Mouse (Mus musculus) hindbrain, postnatal 0 days (tissue): Measurements from ENCODE around the gene Myo18b. TPM values are rescaled to one million over a fixed set of nuclear protein-coding genes. Genes with fewer than 3 reads are reported as not detected.

Experiments used
- ATAC-seq: fragments of 200-750 bp; cut with Nextera tagmentation; 2 replicates; pipeline ENCODE4 v1.8.0; 2017; ENCODE audit warnings: mild to moderate bottlenecking, moderate TSS enrichment, moderate library complexity
- DNase-seq: peaks from one replicate; pipeline ENCODE4 v3.0.0-alpha.2; 2015; ENCODE audit warnings: low spot score
- H3K27ac ChIP-seq: fragments of 300-500 bp; sonication (generic); 2 replicates; pipeline ENCODE4 v1.5.1; 2014; ENCODE audit warnings: mild to moderate bottlenecking
- H3K27me3 ChIP-seq: fragments of 300-500 bp; sonication (generic); 2 replicates; pipeline ENCODE4 v1.6.1; 2014; ENCODE audit warnings: low read length, mixed read lengths; ENCODE audit not compliant: insufficient read depth
- H3K36me3 ChIP-seq: fragments of 300-500 bp; sonication (generic); 2 replicates; pipeline ENCODE4 v1.6.1; 2014; ENCODE audit warnings: low read length, mixed read lengths; ENCODE audit not compliant: insufficient read depth
- H3K4me1 ChIP-seq: fragments of 300-500 bp; sonication (generic); 2 replicates; pipeline ENCODE4 v1.6.1; 2014; ENCODE audit warnings: antibody characterized with exemption, low read length, mixed read lengths; ENCODE audit not compliant: insufficient read depth
- H3K4me2 ChIP-seq: fragments of 300-500 bp; sonication (generic); 2 replicates; pipeline ENCODE4 v1.6.1; 2014; ENCODE audit warnings: low read depth, mild to moderate bottlenecking, low read length, moderate library complexity, mixed read lengths
- H3K4me3 ChIP-seq: fragments of 300-500 bp; sonication (generic); 2 replicates; pipeline ENCODE4 v1.5.1; 2014; ENCODE audit warnings: low read length
- H3K9ac ChIP-seq: fragments of 300-500 bp; sonication (generic); replicated peaks from 2 replicates; pipeline ENCODE4 v1.6.1; 2014; ENCODE audit warnings: mild to moderate bottlenecking, low read length, moderate library complexity, mixed read lengths
- H3K9me3 ChIP-seq: fragments of 300-500 bp; sonication (generic); 2 replicates; pipeline ENCODE4 v1.6.1; 2016; ENCODE audit warnings: low read length, mixed read lengths
- CTCF ChIP-seq: IDR thresholded peaks from 2 replicates; pipeline ENCODE4 v1.5.1; 2016; ENCODE audit warnings: antibody characterized with exemption, control low read depth, low read depth
- whole genome bisulfite sequencing: fragments of 180-500 bp; shearing (Covaris S2); extraction: QIAGEN DNeasy Blood & Tissue Kit; methylation state at CpG from one replicate; pipeline ENCODE4 v1.1.7; 2014; 5-methylcytosine and 5-hydroxymethylcytosine counted together
- polyA plus RNA-seq: library from polyadenylated mRNA; unstranded; fragments of >200 nt; fragmentation: Nextera tagmentation; extraction: Ambion mirVana; gene quantifications from 2 replicates; pipeline ENCODE4 v1.2.1, GENCODE M21; 2015
- total RNA-seq: library from RNA; depleted of rRNA; stranded (reverse); fragments of >200 nt; gene quantifications from 2 replicates; pipeline ENCODE4 v1.2.3, GENCODE M21; 2014

The Myo18b gene
- total and polyA plus RNA-seq, 2 experiments from 2014 or later, result 0.75 to 1.9 TPM

DNA sequence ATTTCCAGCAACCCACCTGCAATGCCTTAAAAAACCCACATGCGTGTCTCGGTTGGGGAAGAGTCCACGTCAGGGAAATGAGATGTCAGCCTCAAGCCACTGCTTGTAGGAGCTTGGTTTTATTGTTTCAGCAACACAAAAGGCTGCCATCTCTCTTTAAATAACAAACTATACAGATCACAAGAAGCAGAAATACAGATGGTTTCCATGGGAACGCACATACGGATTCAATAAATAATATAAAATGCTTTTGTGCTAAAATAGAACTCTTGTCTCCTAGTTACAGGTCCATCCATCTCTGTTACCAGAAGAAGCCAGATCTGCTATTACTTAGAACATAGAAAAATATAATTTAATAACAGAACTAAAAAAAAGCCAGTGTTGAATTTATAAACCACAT lies 14.2 kb upstream of the Myo18b start:
- Histone ChIP-seq H3K27me3 (no peaks in the 10 kb centered on the region), H3K9ac (no peak overlapping the region), H3K4me3 (no peak overlapping the region), H3K4me1 (no peaks in the 10 kb centered on the region), H3K36me3 (peaks cover 6% of the 10 kb centered on the region; the same call in 1 of the 2 replicates), H3K4me2 (no peak overlapping the region), H3K27ac (peak overlapping the region; percentile 58; the same call in 1 of the 2 replicates), H3K9me3 (no peaks in the 10 kb centered on the region)
- no peak for TF ChIP-seq CTCF
- 43% methylated on average over 5 of the region's 5 CpGs for WGBS
- ATAC-seq (no peak), DNase-seq (peak; percentile 15)

DNA sequence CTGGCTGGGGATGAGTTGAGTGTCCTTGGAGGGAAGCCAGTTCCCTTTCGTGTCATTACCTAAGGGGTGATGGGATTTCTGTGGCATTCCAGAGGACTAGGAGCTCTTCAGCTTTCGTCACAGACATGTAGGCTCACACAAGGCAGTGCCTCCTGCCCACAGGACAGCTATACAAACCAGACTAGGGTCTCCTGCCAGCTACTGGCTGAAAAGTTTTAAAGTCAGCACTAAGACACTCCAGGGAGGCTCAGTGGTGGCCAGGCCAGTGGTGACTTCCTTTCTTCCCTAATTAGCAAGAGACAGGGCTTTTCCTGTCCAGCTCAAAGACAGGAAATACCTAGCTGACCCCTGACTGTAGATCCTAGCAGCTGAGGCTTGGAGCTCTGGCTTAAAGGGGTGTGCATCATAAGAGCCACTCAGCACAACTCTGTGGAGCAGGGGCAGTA lies 12.0 kb upstream of the Myo18b start:
- Histone ChIP-seq H3K4me2 (no peak overlapping the region), H3K27me3 (no peaks in the 10 kb centered on the region), H3K9me3 (no peaks in the 10 kb centered on the region), H3K27ac (no peak overlapping the region), H3K4me3 (no peak overlapping the region), H3K9ac (no peak overlapping the region), H3K36me3 (no peaks in the 10 kb centered on the region), H3K4me1 (no peaks in the 10 kb centered on the region)
- WGBS, result 27% methylated on average over 2 of the region's 2 CpGs
- DNase-seq (no peak), ATAC-seq (peak; percentile 35; the same call in 1 of the 2 replicates)
- TF ChIP-seq CTCF, result no peak

- no peaks in the 10 kb centered on the region for H3K27me3 ChIP-seq
- no peaks in the 10 kb centered on the region for H3K36me3 ChIP-seq
- H3K4me1 ChIP-seq, result no peaks in the 10 kb centered on the region
- no peak overlapping the region for H3K27ac ChIP-seq
- ATAC-seq, result no peak
- TF ChIP-seq CTCF, result no peak
- no peak for DNase-seq
- H3K4me3 ChIP-seq, result no peak overlapping the region
- no peak overlapping the region for H3K9ac ChIP-seq
- no peak overlapping the region for H3K4me2 ChIP-seq
- H3K9me3 ChIP-seq, result no peaks in the 10 kb centered on the region
- WGBS, result 75% methylated on average over 6 of the region's 6 CpGs
These were observed 11.3 kb upstream of the Myo18b start for GRCm38 (mm10) chr5:112907504-112907903.

- Histone ChIP-seq H3K4me1 (no peaks in the 10 kb centered on the region), H3K4me2 (no peak overlapping the region), H3K27me3 (no peaks in the 10 kb centered on the region), H3K4me3 (no peak overlapping the region), H3K9me3 (0 out of 2 replicates have a peak, but pooled peaks cover 2% of the 10 kb centered on the region), H3K27ac (no peak overlapping the region), H3K36me3 (no peaks in the 10 kb centered on the region), H3K9ac (no peak overlapping the region)
- no peak for TF ChIP-seq CTCF
- 72% methylated on average over 5 of the region's 5 CpGs for WGBS
- DNase-seq (no peak), ATAC-seq (no peak)
These were observed 2.6 kb downstream of the Myo18b start for GRCm38 (mm10) chr5:112893462-112894060.

DNA sequence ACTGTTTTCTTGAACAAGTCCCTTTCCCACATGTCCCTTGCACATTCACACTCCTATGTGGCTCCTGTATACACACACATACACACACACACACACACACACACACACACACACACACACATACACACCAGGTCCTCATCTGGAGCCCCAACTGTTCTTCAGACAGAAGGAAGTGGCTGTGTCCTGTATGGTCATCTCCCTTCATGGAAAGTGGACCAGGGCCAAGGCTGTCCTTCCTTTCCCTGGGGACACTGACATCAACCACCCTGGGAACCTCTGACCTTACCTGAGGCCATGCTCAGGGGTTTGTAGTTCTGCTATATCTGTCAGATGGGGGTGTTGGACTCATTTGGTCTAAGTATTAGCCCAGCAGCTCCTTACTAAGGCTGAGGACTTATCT lies 3.8 kb downstream of the Myo18b start:
- H3K4me3 ChIP-seq, result no peak overlapping the region
- no peak for ATAC-seq

DNA sequence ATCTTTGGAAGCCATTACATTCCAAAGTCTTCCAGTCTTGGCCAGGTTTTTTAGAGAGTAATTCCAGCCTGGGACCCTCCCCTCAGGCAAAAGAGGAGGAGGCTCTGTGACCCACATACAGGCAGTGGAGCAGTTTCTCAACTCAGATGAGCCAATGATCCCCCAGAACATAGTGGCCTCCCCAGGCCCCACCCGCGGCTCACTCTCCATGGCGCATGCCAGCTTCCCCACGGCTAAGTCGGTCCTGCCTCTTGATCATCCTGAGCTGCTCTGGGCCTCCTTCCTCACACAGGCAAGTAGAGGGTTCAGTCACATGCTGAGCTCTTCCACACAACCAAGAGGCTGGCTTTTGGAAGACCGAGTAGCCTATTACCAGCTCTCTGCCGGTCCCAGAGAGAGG lies 7.5 kb downstream of the Myo18b start:
- 57% methylated on average over 7 of the region's 7 CpGs for WGBS
- no peak for TF ChIP-seq CTCF
- no peak for ATAC-seq
- Histone ChIP-seq H3K4me2 (no peak overlapping the region), H3K27ac (no peak overlapping the region), H3K9me3 (no peaks in the 10 kb centered on the region), H3K4me1 (no peaks in the 10 kb centered on the region), H3K27me3 (no peaks in the 10 kb centered on the region), H3K9ac (no peak overlapping the region), H3K36me3 (no peaks in the 10 kb centered on the region), H3K4me3 (no peak overlapping the region)
- DNase-seq, result no peak

More for the DNA sequence above, 3.8 kb downstream of the Myo18b start:
- no peaks in the 10 kb centered on the region for H3K36me3 ChIP-seq
- H3K9ac ChIP-seq, result no peak overlapping the region
- TF ChIP-seq CTCF, result no peak
- no peak overlapping the region for H3K27ac ChIP-seq
- H3K4me1 ChIP-seq, result no peaks in the 10 kb centered on the region
- H3K27me3 ChIP-seq, result no peaks in the 10 kb centered on the region
- H3K4me2 ChIP-seq, result no peak overlapping the region
- DNase-seq, result no peak
- H3K9me3 ChIP-seq, result no peaks in the 10 kb centered on the region

DNA sequence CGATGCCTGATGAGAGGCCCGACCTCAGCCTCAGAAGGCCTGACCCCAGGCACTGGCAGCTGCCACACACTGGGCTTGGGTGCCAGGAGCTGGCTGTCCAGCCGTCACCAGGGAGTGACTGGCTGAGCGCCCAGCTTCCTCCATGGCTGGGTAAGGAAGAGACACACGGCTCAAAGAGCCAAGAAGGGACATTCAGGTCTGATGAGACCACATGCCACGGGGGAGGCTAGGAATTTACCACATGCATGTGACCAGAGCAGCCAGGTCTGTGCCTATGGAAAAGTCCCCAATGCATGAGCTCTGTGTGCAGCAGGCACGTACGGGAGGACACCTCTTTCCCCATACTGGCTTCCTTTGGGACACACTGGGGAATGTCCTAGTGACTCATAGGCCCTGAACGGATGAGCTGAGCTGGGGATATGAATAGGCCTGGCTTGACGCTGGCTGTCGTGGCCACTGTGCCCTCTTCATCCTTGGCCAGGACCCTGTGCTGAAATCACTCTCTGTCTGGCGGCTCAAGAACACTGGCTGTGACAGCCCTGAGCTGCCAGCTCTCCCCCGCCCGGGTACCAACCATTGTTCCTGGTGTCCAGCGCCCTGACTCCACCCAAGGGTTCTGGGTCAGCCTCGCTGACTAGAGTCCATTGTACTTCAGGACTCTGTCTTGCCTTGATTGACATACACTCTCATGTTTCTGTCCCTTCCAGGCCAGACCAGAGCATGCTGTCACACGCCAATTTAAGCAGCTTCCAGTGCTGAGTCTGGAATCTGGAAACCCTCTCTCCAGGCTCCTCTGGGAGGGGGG lies 9.3 kb downstream of the Myo18b start:
- ATAC-seq (peak; percentile 93), DNase-seq (peak; percentile 86)
- H3K4me1 ChIP-seq, result no peaks in the 10 kb centered on the region
- 34% methylated on average over 17 of the region's 17 CpGs for WGBS
- H3K27me3 ChIP-seq, result no peaks in the 10 kb centered on the region
- peak overlapping the region; percentile 28; the same call in 1 of the 2 replicates for H3K27ac ChIP-seq
- H3K9ac ChIP-seq, result no peak overlapping the region
- no peak for TF ChIP-seq CTCF
- H3K4me3 ChIP-seq, result no peak overlapping the region
- H3K9me3 ChIP-seq, result no peaks in the 10 kb centered on the region
- H3K4me2 ChIP-seq, result no peak overlapping the region
- no peaks in the 10 kb centered on the region for H3K36me3 ChIP-seq
